Mouse (Mus musculus): ENCODE data around the gene Emilin1.

DNA sequence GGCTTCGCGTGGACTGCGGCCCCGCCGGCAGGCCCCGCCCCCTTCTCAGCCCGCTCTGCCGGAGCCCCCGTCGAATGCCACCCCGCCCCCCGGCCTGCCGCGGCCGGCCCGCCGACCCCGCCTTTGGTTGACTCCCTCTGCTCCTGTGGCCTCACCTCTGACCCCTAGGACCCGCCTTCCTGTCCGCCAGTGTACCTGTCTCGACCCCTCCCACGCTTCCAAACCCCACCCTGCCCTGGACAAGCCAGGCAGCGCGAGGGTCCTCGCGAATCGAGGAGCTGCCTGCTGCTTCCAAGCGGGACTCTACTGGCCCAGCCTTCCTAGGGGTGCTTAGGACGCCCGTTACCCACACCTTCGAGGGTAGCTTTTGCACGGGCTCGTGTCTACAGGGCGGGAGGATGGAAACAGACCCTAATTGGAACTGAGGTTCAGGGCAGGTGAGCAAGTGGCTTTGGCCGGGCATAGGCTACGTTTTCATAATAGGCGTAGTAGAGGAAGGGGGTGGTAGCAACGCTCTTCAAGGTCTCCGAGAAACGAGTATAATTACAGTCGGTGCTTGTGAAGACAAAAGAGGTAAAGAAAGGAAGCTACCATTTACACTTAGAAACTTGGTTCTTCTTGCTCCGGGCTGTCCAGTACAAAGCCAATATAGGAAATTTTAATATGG lies 24.0 kb upstream of the Emilin1 start:
- TF ChIP-seq USF2 (conservative IDR thresholded peaks at IDR 0.05; ENCODE audit: low read depth, low read length) (no peak), RCOR1 (conservative IDR thresholded peaks at IDR 0.05; ENCODE audit: low read depth, low read length) (no peak), CTCF (conservative IDR thresholded peaks at IDR 0.05 in 1 of 2, IDR thresholded peaks at IDR 0.05 in 1 of 2; ENCODE audit: low read depth in 2 of 2, low read length in 2 of 2) (no peak), SMC3 (IDR thresholded peaks at IDR 0.05; ENCODE audit: low read depth, low read length) (no peak), GABPA (IDR thresholded peaks at IDR 0.05; ENCODE audit: insufficient replicate concordance, low read depth, low read length) (no peak)

Data from CH12.LX (cell line).